Mouse (Mus musculus) forebrain, embryonic 13.5 days (tissue): ENCODE measurements around the gene Mfsd1. TPM values are rescaled to one million over a fixed set of nuclear protein-coding genes. Genes with fewer than 3 reads are reported as not detected.
A peak's percentile ranks its signal among the peaks of the same experiment; 100 is the strongest.

Experiments used
- ATAC-seq: fragments of 200-750 bp; cut with Nextera tagmentation; 2 replicates; pipeline ENCODE4 v1.8.0; 2017
- H3K27ac ChIP-seq: fragments of 300-500 bp; sonication (generic); 2 replicates; pipeline ENCODE4 v1.5.1; 2015; ENCODE audit warnings: inconsistent platforms, mild to moderate bottlenecking, moderate library complexity
- H3K27me3 ChIP-seq: fragments of 300-500 bp; sonication (generic); 2 replicates; pipeline ENCODE4 v1.6.1; 2015; ENCODE audit warnings: mild to moderate bottlenecking, inconsistent platforms
- H3K36me3 ChIP-seq: fragments of 300-500 bp; sonication (generic); 2 replicates; pipeline ENCODE4 v1.6.1; 2015; ENCODE audit warnings: mild to moderate bottlenecking, inconsistent platforms; ENCODE audit not compliant: poor library complexity, severe bottlenecking
- H3K4me1 ChIP-seq: fragments of 300-500 bp; sonication (generic); 2 replicates; pipeline ENCODE4 v1.6.1; 2015; ENCODE audit warnings: inconsistent platforms
- H3K4me2 ChIP-seq: fragments of 300-500 bp; sonication (generic); 2 replicates; pipeline ENCODE4 v1.6.1; 2015; ENCODE audit warnings: inconsistent platforms, mild to moderate bottlenecking, moderate library complexity
- H3K4me3 ChIP-seq: fragments of 300-500 bp; sonication (generic); 2 replicates; pipeline ENCODE4 v1.5.1; 2015; ENCODE audit warnings: mild to moderate bottlenecking, inconsistent platforms
- H3K9ac ChIP-seq: fragments of 300-500 bp; sonication (generic); 2 replicates; pipeline ENCODE4 v1.6.1; 2015; ENCODE audit warnings: mild to moderate bottlenecking, inconsistent platforms
- H3K9me3 ChIP-seq: fragments of 300-500 bp; sonication (generic); replicated peaks from 2 replicates; pipeline ENCODE4 v1.6.1; 2016; ENCODE audit warnings: inconsistent platforms
- WGBS: fragments of 180-500 bp; shearing (Covaris S2); methylation state at CpG from one replicate; pipeline ENCODE4 v1.1.7; 2015; 5-methylcytosine and 5-hydroxymethylcytosine counted together
- polyA plus RNA-seq: library from polyadenylated mRNA; unstranded; fragments of >200 nt; fragmentation: Nextera tagmentation; extraction: Ambion mirVana; gene quantifications from 2 replicates; pipeline ENCODE4 v1.2.1, GENCODE M21; 2015

Gene Mfsd1
- polyA plus RNA-seq, 1 experiment from 2014 or later, result 36.2 TPM

GRCm38 (mm10) chr3:67572918-67573317, 9.6 kb upstream of the Mfsd1 start:
- H3K4me1 ChIP-seq, result no peaks in the 10 kb centered on the region; the same call in 1 of the 2 replicates
- H3K9me3 ChIP-seq, result no peaks in the 10 kb centered on the region
- H3K27ac ChIP-seq, result no peak overlapping the region
- no peaks in the 10 kb centered on the region for H3K36me3 ChIP-seq
- H3K4me2 ChIP-seq, result no peak overlapping the region
- peaks cover 41% of the 10 kb centered on the region for H3K27me3 ChIP-seq
- 65% methylated on average over 4 of the region's 4 CpGs for WGBS
- no peak overlapping the region for H3K9ac ChIP-seq
- peak; percentile 52 for ATAC-seq
- H3K4me3 ChIP-seq, result no peak overlapping the region

GRCm38 (mm10) chr3:67573523-67573922, 9.0 kb upstream of the Mfsd1 start:
- peaks cover 42% of the 10 kb centered on the region for H3K27me3 ChIP-seq
- 0% methylated on average over 1 of the region's 1 CpGs for whole genome bisulfite sequencing

GRCm38 (mm10) chr3:67576248-67576647, 6.3 kb upstream of the Mfsd1 start:
- ATAC-seq, result no peak
- H3K9me3 ChIP-seq, result no peaks in the 10 kb centered on the region
- no peak overlapping the region for H3K4me2 ChIP-seq
- H3K27me3 ChIP-seq, result peaks cover 46% of the 10 kb centered on the region
- H3K36me3 ChIP-seq, result no peaks in the 10 kb centered on the region
- H3K4me1 ChIP-seq, result no peaks in the 10 kb centered on the region; the same call in 1 of the 2 replicates
- no peak overlapping the region for H3K4me3 ChIP-seq
- H3K9ac ChIP-seq, result no peak overlapping the region
- 87% methylated on average over 2 of the region's 2 CpGs for WGBS
- H3K27ac ChIP-seq, result no peak overlapping the region

More at GRCm38 (mm10) chr3:67573523-67573922, 9.0 kb upstream of the Mfsd1 start:
- H3K4me2 ChIP-seq, result no peak overlapping the region
- H3K36me3 ChIP-seq, result no peaks in the 10 kb centered on the region
- no peak for ATAC-seq
- no peaks in the 10 kb centered on the region; the same call in 1 of the 2 replicates for H3K4me1 ChIP-seq
- no peak overlapping the region for H3K9ac ChIP-seq
- H3K27ac ChIP-seq, result no peak overlapping the region
- no peaks in the 10 kb centered on the region for H3K9me3 ChIP-seq
- H3K4me3 ChIP-seq, result no peak overlapping the region

- ATAC-seq, result no peak
- Histone ChIP-seq H3K27ac (no peak overlapping the region), H3K9ac (no peak overlapping the region), H3K9me3 (no peaks in the 10 kb centered on the region), H3K27me3 (peaks cover 48% of the 10 kb centered on the region), H3K4me1 (no peaks in the 10 kb centered on the region; the same call in 1 of the 2 replicates), H3K4me3 (no peak overlapping the region), H3K36me3 (no peaks in the 10 kb centered on the region), H3K4me2 (no peak overlapping the region)
- WGBS, result 88% methylated on average over 6 of the region's 6 CpGs
Measured at GRCm38 (mm10) chr3:67576724-67577123, 5.8 kb upstream of the Mfsd1 start.

GRCm38 (mm10) chr3:67583125-67583845, 744 bp downstream of the Mfsd1 start:
- Histone ChIP-seq H3K27me3 (peaks cover 20% of the 10 kb centered on the region; the same call in 1 of the 2 replicates), H3K36me3 (peaks cover 11% of the 10 kb centered on the region), H3K4me1 (peaks cover 11% of the 10 kb centered on the region), H3K9ac (peak overlapping the region; percentile 87), H3K27ac (no peak overlapping the region), H3K9me3 (no peaks in the 10 kb centered on the region), H3K4me2 (peak overlapping the region; percentile 91), H3K4me3 (peak overlapping the region; percentile 89)
- WGBS, result 23% methylated on average over 16 of the region's 16 CpGs
- ATAC-seq, result no peak

GRCm38 (mm10) chr3:67583846-67584186, 1.3 kb downstream of the Mfsd1 start:
- no peaks in the 10 kb centered on the region for H3K9me3 ChIP-seq
- H3K27me3 ChIP-seq, result peaks cover 16% of the 10 kb centered on the region; the same call in 1 of the 2 replicates
- no peak overlapping the region for H3K27ac ChIP-seq
- peaks cover 14% of the 10 kb centered on the region for H3K36me3 ChIP-seq
- H3K4me3 ChIP-seq, result peak overlapping the region; percentile 89; the same call in 1 of the 2 replicates
- no peak overlapping the region for H3K9ac ChIP-seq
- H3K4me2 ChIP-seq, result peak overlapping the region; percentile 91
- ATAC-seq, result no peak
- WGBS, result 84% methylated on average over 6 of the region's 6 CpGs
- peaks cover 11% of the 10 kb centered on the region for H3K4me1 ChIP-seq

- no peak overlapping the region for H3K9ac ChIP-seq
- no peaks in the 10 kb centered on the region for H3K9me3 ChIP-seq
- H3K27ac ChIP-seq, result no peak overlapping the region
- WGBS, result 92% methylated on average over 2 of the region's 2 CpGs
- no peak for ATAC-seq
- H3K4me1 ChIP-seq, result peaks cover 11% of the 10 kb centered on the region
- H3K4me2 ChIP-seq, result no peak overlapping the region
- peaks cover 3% of the 10 kb centered on the region; the same call in 1 of the 2 replicates for H3K27me3 ChIP-seq
- H3K36me3 ChIP-seq, result peaks cover 41% of the 10 kb centered on the region
- H3K4me3 ChIP-seq, result no peak overlapping the region
Measured at GRCm38 (mm10) chr3:67586511-67586910, 4.0 kb downstream of the Mfsd1 start.

- H3K27me3 ChIP-seq, result no peaks in the 10 kb centered on the region
- H3K4me2 ChIP-seq, result no peak overlapping the region
- no peak overlapping the region for H3K27ac ChIP-seq
- no peak for ATAC-seq
- H3K36me3 ChIP-seq, result peaks cover 50% of the 10 kb centered on the region
- H3K4me1 ChIP-seq, result peaks cover 11% of the 10 kb centered on the region
- no peaks in the 10 kb centered on the region for H3K9me3 ChIP-seq
- no peak overlapping the region for H3K4me3 ChIP-seq
- no peak overlapping the region for H3K9ac ChIP-seq
- 86% methylated on average over 9 of the region's 9 CpGs for WGBS
Measured at GRCm38 (mm10) chr3:67587430-67587829, 4.9 kb downstream of the Mfsd1 start.

GRCm38 (mm10) chr3:67601616-67602138, 19.1 kb downstream of the Mfsd1 start:
- Histone ChIP-seq H3K4me3 (no peak overlapping the region), H3K27me3 (no peaks in the 10 kb centered on the region), H3K27ac (no peak overlapping the region), H3K9ac (no peak overlapping the region), H3K4me1 (peaks cover 10% of the 10 kb centered on the region), H3K9me3 (no peaks in the 10 kb centered on the region), H3K36me3 (peaks cover 54% of the 10 kb centered on the region), H3K4me2 (no peak overlapping the region)
- 93% methylated on average over 13 of the region's 13 CpGs for WGBS
- no peak for ATAC-seq

- peak; percentile 30; the same call in 1 of the 2 replicates for ATAC-seq
- H3K4me3 ChIP-seq, result no peak overlapping the region
- no peaks in the 10 kb centered on the region for H3K36me3 ChIP-seq
Measured at GRCm38 (mm10) chr3:67618222-67618621, 35.7 kb downstream of the Mfsd1 start.

GRCm38 (mm10) chr3:67624629-67625028, 42.1 kb downstream of the Mfsd1 start:
- Histone ChIP-seq H3K9ac (no peak overlapping the region), H3K4me1 (no peaks in the 10 kb centered on the region), H3K4me3 (no peak overlapping the region), H3K27ac (no peak overlapping the region), H3K27me3 (peaks cover 5% of the 10 kb centered on the region; the same call in 1 of the 2 replicates), H3K4me2 (no peak overlapping the region), H3K9me3 (no peaks in the 10 kb centered on the region), H3K36me3 (no peaks in the 10 kb centered on the region)
- 84% methylated on average over 1 of the region's 1 CpGs for WGBS
- peak; percentile 85 for ATAC-seq

More at GRCm38 (mm10) chr3:67618222-67618621, 35.7 kb downstream of the Mfsd1 start:
- H3K4me2 ChIP-seq, result no peak overlapping the region
- no peaks in the 10 kb centered on the region for H3K4me1 ChIP-seq
- H3K9me3 ChIP-seq, result 0 out of 2 replicates have a peak, but pooled peaks cover 7% of the 10 kb centered on the region
- H3K27me3 ChIP-seq, result peaks cover 6% of the 10 kb centered on the region; the same call in 1 of the 2 replicates
- no peak overlapping the region for H3K27ac ChIP-seq
- H3K9ac ChIP-seq, result no peak overlapping the region

- H3K9ac ChIP-seq, result no peak overlapping the region
- 90% methylated on average over 3 of the region's 3 CpGs for WGBS
- no peaks in the 10 kb centered on the region for H3K36me3 ChIP-seq
- ATAC-seq, result no peak
- no peak overlapping the region for H3K4me3 ChIP-seq
- no peaks in the 10 kb centered on the region for H3K9me3 ChIP-seq
- no peak overlapping the region for H3K4me2 ChIP-seq
- H3K27ac ChIP-seq, result no peak overlapping the region
- no peaks in the 10 kb centered on the region for H3K27me3 ChIP-seq
- H3K4me1 ChIP-seq, result peaks cover 7% of the 10 kb centered on the region; the same call in 1 of the 2 replicates
Measured at GRCm38 (mm10) chr3:67643135-67643534, 60.6 kb downstream of the Mfsd1 start.
